Mouse (Mus musculus) kidney, postnatal 0 days (tissue): ENCODE data around the gene Tnrc6b. TPM values are rescaled to one million over a fixed set of nuclear protein-coding genes. Genes with fewer than 3 reads are reported as not detected.

ENCODE experiments used
- ATAC-seq: fragments of 200-750 bp; cut with Nextera tagmentation; replicated peaks from 2 replicates; pipeline ENCODE4 v1.8.0; 2017; ENCODE audit warnings: low read depth, moderate number of reproducible peaks, moderate TSS enrichment, moderate library complexity; ENCODE audit not compliant: low FRiP score
- DNase-seq: peaks from one replicate; pipeline ENCODE4 v3.0.0-alpha.2; 2016; ENCODE audit warnings: low spot score
- H3K27ac ChIP-seq: fragments of 300-500 bp; sonication (generic); 2 replicates; pipeline ENCODE4 v1.5.1; 2014; ENCODE audit warnings: mild to moderate bottlenecking
- H3K27me3 ChIP-seq: fragments of 300-500 bp; sonication (generic); 2 replicates; pipeline ENCODE4 v1.6.1; 2014; ENCODE audit warnings: low read length, mixed read lengths; ENCODE audit not compliant: insufficient read depth
- H3K36me3 ChIP-seq: fragments of 300-500 bp; sonication (generic); 2 replicates; pipeline ENCODE4 v1.6.1; 2014; ENCODE audit warnings: low read length, mixed read lengths; ENCODE audit not compliant: insufficient read depth
- H3K4me1 ChIP-seq: fragments of 300-500 bp; sonication (generic); replicated peaks from 2 replicates; pipeline ENCODE4 v1.6.1; 2014; ENCODE audit warnings: antibody characterized with exemption, low read length, mixed read lengths; ENCODE audit not compliant: insufficient read depth
- H3K4me2 ChIP-seq: fragments of 300-500 bp; sonication (generic); 2 replicates; pipeline ENCODE4 v1.6.1; 2014; ENCODE audit warnings: mild to moderate bottlenecking, low read length, moderate library complexity, mixed read lengths
- H3K4me3 ChIP-seq: fragments of 300-500 bp; sonication (generic); replicated peaks from 2 replicates; pipeline ENCODE4 v1.5.1; 2014; ENCODE audit warnings: low read depth, low read length
- H3K9ac ChIP-seq: fragments of 300-500 bp; sonication (generic); 2 replicates; pipeline ENCODE4 v1.6.1; 2014; ENCODE audit warnings: low read depth, low read length
- H3K9me3 ChIP-seq: fragments of 300-500 bp; sonication (generic); replicated peaks from 2 replicates; pipeline ENCODE4 v1.6.1; 2016; ENCODE audit warnings: low read length, inconsistent platforms, mixed read lengths
- CTCF ChIP-seq: IDR thresholded peaks from 2 replicates; pipeline ENCODE4 v1.5.1; 2016; ENCODE audit warnings: antibody characterized with exemption, low read depth, mild to moderate bottlenecking, moderate library complexity
- WGBS: fragments of 180-500 bp; shearing (Covaris S2); extraction: QIAGEN DNeasy Blood & Tissue Kit; methylation state at CpG from one replicate; pipeline ENCODE4 v1.1.7; 2014; 5-methylcytosine and 5-hydroxymethylcytosine counted together
- polyA plus RNA-seq: library from polyadenylated mRNA; unstranded; fragments of >200 nt; fragmentation: Nextera tagmentation; extraction: Ambion mirVana; gene quantifications from 2 replicates; pipeline ENCODE4 v1.2.1, GENCODE M21; 2015

The Tnrc6b gene
- polyA plus RNA-seq, 1 experiment from 2014 or later, result 11.2 TPM

- Histone ChIP-seq H3K36me3 (no peaks in the 10 kb centered on the region; the same call in 1 of the 2 replicates), H3K4me3 (no peak overlapping the region), H3K4me1 (no peaks in the 10 kb centered on the region), H3K27me3 (no peaks in the 10 kb centered on the region), H3K9ac (no peak overlapping the region), H3K4me2 (no peak overlapping the region), H3K27ac (no peak overlapping the region), H3K9me3 (no peaks in the 10 kb centered on the region)
- TF ChIP-seq CTCF, result no peak
- 51% methylated on average over 3 of the region's 3 CpGs for WGBS
- DNase-seq (no peak), ATAC-seq (no peak)
Observed at GRCm38 (mm10) chr15:80832808-80833207, 121.7 kb downstream of the Tnrc6b start.

- no peak for TF ChIP-seq CTCF
Observed at GRCm38 (mm10) chr15:80836246-80836645, 125.1 kb downstream of the Tnrc6b start.

GRCm38 (mm10) chr15:80838836-80839235, 127.7 kb downstream of the Tnrc6b start:
- Histone ChIP-seq H3K4me2 (no peak overlapping the region), H3K27ac (no peak overlapping the region), H3K36me3 (no peaks in the 10 kb centered on the region), H3K4me3 (no peak overlapping the region), H3K4me1 (peaks cover 15% of the 10 kb centered on the region), H3K9me3 (no peaks in the 10 kb centered on the region), H3K27me3 (no peaks in the 10 kb centered on the region), H3K9ac (no peak overlapping the region)
- WGBS, result 38% methylated on average over 4 of the region's 4 CpGs
- DNase-seq (no peak), ATAC-seq (no peak)
- no peak for TF ChIP-seq CTCF

More at GRCm38 (mm10) chr15:80836246-80836645, 125.1 kb downstream of the Tnrc6b start:
- Histone ChIP-seq H3K9me3 (no peaks in the 10 kb centered on the region), H3K9ac (no peak overlapping the region), H3K4me2 (no peak overlapping the region), H3K4me1 (peaks cover 6% of the 10 kb centered on the region; the same call in 1 of the 2 replicates), H3K36me3 (no peaks in the 10 kb centered on the region; the same call in 1 of the 2 replicates), H3K27me3 (no peaks in the 10 kb centered on the region), H3K4me3 (no peak overlapping the region), H3K27ac (no peak overlapping the region)
- WGBS, result 52% methylated on average over 3 of the region's 3 CpGs
- DNase-seq, result no peak
- ATAC-seq, result no peak

GRCm38 (mm10) chr15:80839653-80840420, 128.7 kb downstream of the Tnrc6b start:
- no peak overlapping the region for H3K4me3 ChIP-seq
- H3K4me1 ChIP-seq, result peaks cover 15% of the 10 kb centered on the region
- no peak for TF ChIP-seq CTCF
- H3K9me3 ChIP-seq, result no peaks in the 10 kb centered on the region
- ATAC-seq (no peak), DNase-seq (no peak)
- no peaks in the 10 kb centered on the region for H3K36me3 ChIP-seq
- no peak overlapping the region for H3K9ac ChIP-seq
- no peak overlapping the region for H3K27ac ChIP-seq
- no peaks in the 10 kb centered on the region for H3K27me3 ChIP-seq
- H3K4me2 ChIP-seq, result no peak overlapping the region
- 68% methylated on average over 9 of the region's 9 CpGs for WGBS

GRCm38 (mm10) chr15:80844262-80844661, 133.1 kb downstream of the Tnrc6b start:
- no peaks in the 10 kb centered on the region for H3K36me3 ChIP-seq
- no peaks in the 10 kb centered on the region for H3K9me3 ChIP-seq
- no peak for DNase-seq
- no peak overlapping the region for H3K27ac ChIP-seq
- no peak for ATAC-seq
- TF ChIP-seq CTCF, result no peak
- H3K9ac ChIP-seq, result no peak overlapping the region
- H3K4me1 ChIP-seq, result peaks cover 9% of the 10 kb centered on the region; the same call in 1 of the 2 replicates
- H3K4me2 ChIP-seq, result no peak overlapping the region
- 63% methylated on average over 1 of the region's 1 CpGs for WGBS
- H3K27me3 ChIP-seq, result no peaks in the 10 kb centered on the region
- H3K4me3 ChIP-seq, result no peak overlapping the region

GRCm38 (mm10) chr15:80844926-80845325, 133.8 kb downstream of the Tnrc6b start:
- ATAC-seq, result no peak
- Histone ChIP-seq H3K27ac (no peak overlapping the region), H3K27me3 (no peaks in the 10 kb centered on the region), H3K4me1 (peaks cover 15% of the 10 kb centered on the region; the same call in 1 of the 2 replicates), H3K9ac (no peak overlapping the region), H3K4me2 (no peak overlapping the region), H3K36me3 (no peaks in the 10 kb centered on the region), H3K4me3 (no peak overlapping the region), H3K9me3 (no peaks in the 10 kb centered on the region)
- TF ChIP-seq CTCF, result no peak
- DNase-seq, result no peak
- 88% methylated on average over 2 of the region's 2 CpGs for WGBS
